ENCODE assay signal across 20 mouse cellular contexts in genomic region chr17:31400294-31400693, GRCm38 (mm10). TPM values are rescaled to one million over a fixed set of nuclear protein-coding genes. Genes with fewer than 3 reads are reported as not detected.
DNase-seq lines count a peak whose midpoint lies in the region; ATAC-seq and TF ChIP-seq lines count a peak whose summit lies in the region.
"Had no signal": no experiment of that assay in that cellular context is flagged by ENCODE, and none has a peak within 500 bp of the region (broad histone marks: within the 10 kb centered on the region; RNA-seq: fewer than 3 reads in every experiment).

No protein-coding gene starts in this region.

- TF ChIP-seq CTCF in left cerebral cortex, adult 2 months (IDR thresholded peaks at IDR 0.05): no peak

- H3K4me1 ChIP-seq in forebrain, embryonic 15.5 days: peaks cover 24% of the 10 kb centered on the region
- peaks cover 13% of the 10 kb centered on the region for H3K4me1 ChIP-seq in forebrain, embryonic 12.5 days
- H3K4me1 ChIP-seq in neural tube, embryonic 13.5 days (replicated peaks): peaks cover 21% of the 10 kb centered on the region
- peaks cover 19% of the 10 kb centered on the region for H3K4me1 ChIP-seq in neural tube, embryonic 15.5 days

- no peaks in the 10 kb centered on the region for H3K36me3 ChIP-seq in forebrain, embryonic 15.5 days
- H3K36me3 ChIP-seq in forebrain, embryonic 12.5 days (replicated peaks): no peaks in the 10 kb centered on the region; the same call in 1 of the 2 replicates
- peaks cover 17% of the 10 kb centered on the region; the same call in 1 of the 2 replicates for H3K36me3 ChIP-seq in neural tube, embryonic 13.5 days
- H3K36me3 ChIP-seq in neural tube, embryonic 15.5 days: no peaks in the 10 kb centered on the region
- H3K36me3 ChIP-seq: heart, embryonic 15.5 days; stomach, embryonic 15.5 days had no signal

- H3K4me2 ChIP-seq in forebrain, embryonic 15.5 days (replicated peaks): no peak overlapping the region
- no peak overlapping the region for H3K4me2 ChIP-seq in forebrain, embryonic 12.5 days
- H3K4me2 ChIP-seq in neural tube, embryonic 13.5 days: no peak overlapping the region
- no peak overlapping the region for H3K4me2 ChIP-seq in neural tube, embryonic 15.5 days
- H3K4me2 ChIP-seq: heart, embryonic 15.5 days; stomach, embryonic 15.5 days had no signal

- H3K4me3 ChIP-seq in forebrain, embryonic 15.5 days: no peak overlapping the region
- H3K4me3 ChIP-seq in forebrain, embryonic 12.5 days (replicated peaks): no peak overlapping the region
- H3K4me3 ChIP-seq in left cerebral cortex, adult 2 months: no peak overlapping the region
- no peak overlapping the region for H3K4me3 ChIP-seq in neural tube, embryonic 13.5 days
- H3K4me3 ChIP-seq in neural tube, embryonic 15.5 days (replicated peaks): no peak overlapping the region
- H3K4me3 ChIP-seq: erythroblast, embryonic 14.5 days; heart, embryonic 15.5 days; stomach, embryonic 15.5 days had no signal

- ATAC-seq in forebrain, embryonic 15.5 days (replicated peaks): no peak
- ATAC-seq in forebrain, embryonic 12.5 days (ENCODE audit: low FRiP score): no peak
- no peak for ATAC-seq in neural tube, embryonic 13.5 days (ENCODE audit: low read depth)
- no peak for ATAC-seq in neural tube, embryonic 15.5 days (ENCODE audit: low FRiP score)
- ATAC-seq: lung, postnatal 0 days had no signal

- WGBS in forebrain, embryonic 15.5 days: 70% methylated on average over 6 of the region's 6 CpGs
- 88% methylated on average over 6 of the region's 6 CpGs for WGBS in forebrain, embryonic 12.5 days
- WGBS in neural tube, embryonic 13.5 days: 79% methylated on average over 6 of the region's 6 CpGs
- 75% methylated on average over 6 of the region's 6 CpGs for WGBS in neural tube, embryonic 15.5 days

- no peak overlapping the region for H3K9ac ChIP-seq in forebrain, embryonic 15.5 days (replicated peaks)
- H3K9ac ChIP-seq in forebrain, embryonic 12.5 days: no peak overlapping the region
- no peak overlapping the region for H3K9ac ChIP-seq in neural tube, embryonic 13.5 days
- H3K9ac ChIP-seq in neural tube, embryonic 15.5 days (replicated peaks): no peak overlapping the region
- H3K9ac ChIP-seq: heart, embryonic 15.5 days; stomach, embryonic 15.5 days had no signal

- H3K9me3 ChIP-seq in forebrain, embryonic 15.5 days: no peaks in the 10 kb centered on the region
- no peaks in the 10 kb centered on the region for H3K9me3 ChIP-seq in forebrain, embryonic 12.5 days
- H3K9me3 ChIP-seq in neural tube, embryonic 13.5 days: no peaks in the 10 kb centered on the region
- no peaks in the 10 kb centered on the region for H3K9me3 ChIP-seq in neural tube, embryonic 15.5 days (replicated peaks)
- H3K9me3 ChIP-seq: heart, embryonic 15.5 days; stomach, embryonic 15.5 days had no signal

- intact Hi-C loops in left cerebral cortex, adult 2 months (cut with DNase I): no loop called here
- intact Hi-C loops in left cerebral cortex, postnatal 4 days (cut with DNase I): no loop called here

- H3K27ac ChIP-seq in forebrain, embryonic 15.5 days (replicated peaks): peak overlapping the region; percentile 25; the same call in 1 of the 2 replicates
- H3K27ac ChIP-seq in forebrain, embryonic 12.5 days: no peak overlapping the region
- 0 out of 2 replicates have a peak overlapping the region, but pooled peaks have one; percentile 7 for H3K27ac ChIP-seq in left cerebral cortex, adult 2 months
- 0 out of 2 replicates have a peak overlapping the region, but pooled peaks have one; percentile 14 for H3K27ac ChIP-seq in neural tube, embryonic 13.5 days (replicated peaks)
- no peak overlapping the region for H3K27ac ChIP-seq in neural tube, embryonic 15.5 days (replicated peaks)
- H3K27ac ChIP-seq: heart, embryonic 15.5 days; stomach, embryonic 15.5 days had no signal

- H3K27me3 ChIP-seq in forebrain, embryonic 15.5 days: no peaks in the 10 kb centered on the region
- no peaks in the 10 kb centered on the region for H3K27me3 ChIP-seq in forebrain, embryonic 12.5 days
- H3K27me3 ChIP-seq in neural tube, embryonic 13.5 days: no peaks in the 10 kb centered on the region
- no peaks in the 10 kb centered on the region for H3K27me3 ChIP-seq in neural tube, embryonic 15.5 days (replicated peaks)
- H3K27me3 ChIP-seq: heart, embryonic 15.5 days; stomach, embryonic 15.5 days had no signal

- DNase-seq in left cerebral cortex, adult 2 months (ENCODE audit: extremely low spot score in 1 of 2, low spot score in 2 of 2): no peak
- DNase-seq in left cerebral cortex, postnatal 4 days: no peak
- peak; percentile 58 for DNase-seq in layer of hippocampus, adult 9-11 months
- no peak for DNase-seq in B cell, adult 2 months
- DNase-seq: cerebellum, postnatal 14 days; embryo, embryonic 11 days; gastrocnemius, postnatal 10 days; heart, adult 18-20 months; kidney, postnatal 4 days; retina, postnatal 1 day; spleen, adult 18-20 months had no signal

RNA-seq across cellular contexts. Expression of gene Pde9a, which starts 14.3 kb away (rescaled TPM):
- 58.4 and 59.6 TPM in 2 replicates for polyA plus RNA-seq in forebrain, embryonic 15.5 days (2015; fragmentation: Nextera tagmentation; extraction: Ambion mirVana)
- polyA plus RNA-seq in forebrain, embryonic 12.5 days (2016; fragmentation: Nextera tagmentation; extraction: Ambion mirVana): 34.7 and 36.7 TPM in 2 replicates
- total RNA-seq in left cerebral cortex, adult 2 months (2021): 10 to 100 TPM; 23.7 to 25.0 TPM
- 10 to 100 TPM; 48.2 to 49.8 TPM for total RNA-seq in left cerebral cortex, postnatal 4 days (2021)
- polyA plus RNA-seq in neural tube, embryonic 13.5 days (2015; fragmentation: Nextera tagmentation; extraction: Ambion mirVana): 34.7 and 35.1 TPM in 2 replicates
- polyA plus RNA-seq in neural tube, embryonic 15.5 days (2015; fragmentation: Nextera tagmentation; extraction: Ambion mirVana): 24.9 and 25.8 TPM in 2 replicates
- total RNA-seq: CH12.LX had no signal
- polyA plus RNA-seq: erythroblast, embryonic 14.5 days had no signal

Comparison
In these comparisons a context has a peak if more than half of its experiments do, and no peak if none do; other contexts are left out.
1. H3K27ac ChIP-seq: peak in forebrain, embryonic 15.5 days (single experiment), left cerebral cortex, adult 2 months (single experiment) and neural tube, embryonic 13.5 days (single experiment); none in forebrain, embryonic 12.5 days (single experiment) and neural tube, embryonic 15.5 days (single experiment).